Mouse (Mus musculus) ES-CJ7 (cell line): ENCODE measurements around the gene Tfr2.
"Not testable (repeated sequence)": the region's sequence is repeated elsewhere in the genome, so short reads cannot be mapped to it uniquely, and the experiment has no call there.

Experiments used
- DNase-seq: peaks from one replicate; pipeline ENCODE4 v3.0.0; 2011; ENCODE audit warnings: low read depth, low spot score

Tfr2 gene

DNA sequence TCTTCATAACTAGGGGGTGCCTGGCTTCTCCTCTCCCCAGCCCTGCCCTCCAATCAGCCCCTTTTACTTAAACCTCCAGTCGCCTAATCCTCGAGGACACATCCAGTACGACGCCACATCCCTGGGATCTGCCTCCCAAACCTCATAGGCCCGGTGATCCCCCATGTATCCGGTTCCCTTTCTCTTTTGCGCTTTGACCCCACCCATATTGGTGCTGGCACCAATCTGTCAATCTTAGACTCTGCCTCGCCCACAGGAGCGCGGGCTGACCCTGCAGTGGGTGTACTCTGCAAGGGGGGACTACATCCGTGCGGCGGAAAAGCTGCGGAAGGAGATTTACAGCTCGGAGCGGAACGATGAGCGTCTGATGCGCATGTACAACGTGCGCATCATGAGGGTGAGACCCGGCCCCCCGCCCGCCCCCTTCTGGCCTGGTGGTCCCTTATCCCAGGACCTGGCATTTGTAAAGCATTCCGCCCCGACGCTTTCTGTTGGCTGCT is 14.1 kb downstream of the Tfr2 start:
- peak; percentile 59 for DNase-seq

DNA sequence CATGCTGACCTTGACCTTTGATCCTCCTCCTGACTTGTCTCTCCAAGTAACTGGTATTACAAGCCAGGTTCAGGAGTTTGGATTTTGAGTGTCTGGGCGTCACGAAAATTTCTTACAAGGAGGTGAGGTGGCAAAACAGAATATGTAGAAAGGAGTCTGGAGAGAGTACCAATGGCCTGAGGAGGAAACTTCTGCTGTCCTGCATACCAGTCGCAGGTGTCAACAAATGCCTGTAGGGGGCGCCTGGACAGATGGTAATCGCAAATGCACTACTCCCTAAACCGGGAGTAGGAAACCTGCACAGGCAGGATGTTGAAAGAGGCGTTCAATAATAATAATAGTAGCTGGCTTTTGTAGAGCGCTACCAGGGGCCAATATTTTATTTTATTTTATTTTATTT is 15.3 kb downstream of the Tfr2 start:
- DNase-seq = peak; percentile 85

GRCm38 (mm10) chr5:137590507-137590906 is 20.9 kb downstream of the Tfr2 start:
- DNase-seq = peak; percentile 62

DNA sequence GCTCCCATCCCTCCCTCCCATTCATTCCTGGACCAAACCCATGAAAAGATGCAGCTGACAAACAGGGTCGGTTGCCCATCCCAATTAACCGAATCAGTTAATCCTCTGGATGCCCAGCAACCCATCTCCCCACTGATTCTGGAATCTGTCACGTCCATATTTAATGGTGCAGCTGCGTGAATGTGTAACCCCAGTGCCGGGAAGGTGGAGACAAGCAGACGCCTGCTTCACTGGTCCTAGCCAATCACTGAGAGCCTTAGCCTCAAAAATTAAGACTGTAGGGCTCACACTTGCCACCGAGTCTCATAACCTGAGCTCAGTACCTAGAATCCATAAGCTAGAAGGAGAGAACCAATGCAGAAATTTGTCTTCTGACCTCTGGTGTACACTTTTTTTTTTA is 26.3 kb downstream of the Tfr2 start:
- DNase-seq = no peak

GRCm38 (mm10) chr5:137596601-137597261 is 27.1 kb downstream of the Tfr2 start:
- DNase-seq = peak; percentile 67

- peak; percentile 51 for DNase-seq
Observed at GRCm38 (mm10) chr5:137597625-137598024, 28.0 kb downstream of the Tfr2 start.

DNA sequence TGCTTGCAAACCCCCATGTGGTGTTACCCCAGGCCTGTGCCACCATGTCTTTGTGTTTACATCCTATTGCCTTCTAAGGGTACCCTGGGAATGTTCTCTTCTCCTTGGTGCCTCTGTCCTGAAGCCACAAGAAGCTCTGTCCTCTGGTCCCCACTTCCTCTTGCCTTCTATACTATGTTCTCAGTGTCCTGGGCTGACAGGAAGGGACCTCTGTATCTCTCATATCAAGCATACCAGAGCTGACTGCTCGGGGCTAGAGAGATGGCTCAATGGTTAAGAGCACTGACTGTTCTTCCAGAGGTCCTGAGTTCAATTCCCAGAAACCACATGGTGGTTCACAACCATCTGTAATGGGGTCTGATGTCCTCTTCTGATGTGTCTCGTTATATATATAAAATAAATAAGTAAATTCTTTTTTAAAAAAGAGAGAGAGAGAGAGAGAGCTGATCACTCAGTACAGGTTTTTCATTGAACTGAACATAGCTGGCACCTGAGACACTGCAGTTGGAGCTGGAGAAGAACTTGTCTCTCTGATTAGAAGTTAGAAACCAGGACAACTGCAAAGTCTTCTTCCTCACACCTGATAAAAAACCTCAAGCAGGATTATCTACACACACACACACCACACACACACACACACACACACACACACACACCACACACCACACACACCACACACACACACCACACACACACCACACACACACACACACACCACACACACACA is 28.6 kb downstream of the Tfr2 start:
- no peak for DNase-seq

DNA sequence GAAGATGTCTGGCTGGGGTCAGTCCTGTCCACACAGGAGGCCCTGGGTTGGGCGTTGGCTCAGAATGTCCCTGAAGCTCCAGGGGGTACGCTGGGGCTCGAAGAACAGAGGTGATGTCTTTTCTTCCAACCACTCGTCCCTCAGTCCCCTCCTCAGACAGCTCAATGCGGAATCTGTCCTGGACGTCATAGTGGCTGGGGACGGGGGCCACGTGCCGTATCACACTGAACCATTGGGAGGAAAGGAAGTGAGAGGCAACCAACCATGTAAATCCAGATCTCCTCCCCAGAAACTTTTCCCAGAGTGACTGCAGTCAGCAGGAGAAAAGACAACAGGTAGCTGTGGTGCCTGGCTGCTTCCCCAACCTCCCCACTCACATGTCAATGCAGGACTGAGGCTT is 30.0 kb downstream of the Tfr2 start:
- no peak for DNase-seq

- no peak for DNase-seq
Observed at GRCm38 (mm10) chr5:137600281-137600618, 30.6 kb downstream of the Tfr2 start.

DNA sequence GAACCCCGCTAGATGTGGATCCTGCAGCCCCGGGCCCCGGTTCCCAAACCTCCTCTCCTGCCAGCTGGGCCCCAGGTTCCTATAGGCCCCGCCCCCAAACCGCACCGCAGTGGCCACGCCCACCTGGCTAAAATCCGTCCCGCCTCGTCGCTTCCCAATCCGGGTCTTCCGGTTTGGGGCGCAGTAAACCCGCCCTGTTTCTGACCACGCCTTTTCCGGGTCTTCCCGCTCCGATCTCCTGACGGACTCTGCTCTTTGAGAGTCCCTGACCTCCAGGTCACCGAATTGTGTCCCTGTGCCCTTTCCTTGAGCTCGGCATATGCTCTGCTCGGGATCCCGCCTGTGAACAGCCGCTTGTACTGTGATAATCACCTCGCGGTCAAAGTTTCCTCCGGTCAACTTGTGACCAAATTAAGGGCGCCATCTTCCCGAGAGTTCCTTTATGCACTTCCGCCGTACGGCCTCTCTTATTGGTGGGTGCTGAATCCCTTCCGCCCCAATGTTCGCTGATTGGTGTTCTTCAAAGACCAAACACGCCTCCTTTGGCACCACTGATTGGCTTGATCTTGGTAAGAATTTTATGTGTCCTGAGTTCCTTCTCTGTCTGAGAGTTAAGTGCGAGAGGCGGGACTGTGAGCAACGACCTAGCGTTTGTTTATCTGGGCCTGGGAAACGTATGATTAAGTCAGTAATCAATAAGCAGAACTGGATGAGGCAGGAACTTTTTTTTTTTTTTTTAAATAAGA is 31.2 kb downstream of the Tfr2 start, which contains the start of gene Mospd3:
Mospd3 (minus strand) TSS at position 440 of the 746 bp plus-strand sequence.
- peak; percentile 99 for DNase-seq

DNA sequence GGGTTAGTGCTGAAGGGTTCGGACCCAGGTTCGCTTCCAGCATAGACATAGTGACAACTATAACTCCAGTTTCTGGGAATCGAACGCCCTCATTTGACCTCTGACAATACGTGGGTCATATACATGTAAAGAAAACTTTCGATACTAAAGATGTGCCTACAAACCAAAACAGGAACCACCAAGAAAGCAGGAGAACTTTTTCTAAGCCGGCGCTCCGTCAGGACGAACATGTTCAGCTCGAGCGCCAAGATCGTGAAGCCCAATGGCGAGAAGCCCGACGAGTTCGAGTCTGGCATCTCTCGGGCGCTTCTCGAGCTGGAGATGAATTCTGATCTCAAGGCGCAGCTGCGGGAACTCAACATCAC is 31.7 kb downstream of the Tfr2 start:
- peak; percentile 74 for DNase-seq

DNA sequence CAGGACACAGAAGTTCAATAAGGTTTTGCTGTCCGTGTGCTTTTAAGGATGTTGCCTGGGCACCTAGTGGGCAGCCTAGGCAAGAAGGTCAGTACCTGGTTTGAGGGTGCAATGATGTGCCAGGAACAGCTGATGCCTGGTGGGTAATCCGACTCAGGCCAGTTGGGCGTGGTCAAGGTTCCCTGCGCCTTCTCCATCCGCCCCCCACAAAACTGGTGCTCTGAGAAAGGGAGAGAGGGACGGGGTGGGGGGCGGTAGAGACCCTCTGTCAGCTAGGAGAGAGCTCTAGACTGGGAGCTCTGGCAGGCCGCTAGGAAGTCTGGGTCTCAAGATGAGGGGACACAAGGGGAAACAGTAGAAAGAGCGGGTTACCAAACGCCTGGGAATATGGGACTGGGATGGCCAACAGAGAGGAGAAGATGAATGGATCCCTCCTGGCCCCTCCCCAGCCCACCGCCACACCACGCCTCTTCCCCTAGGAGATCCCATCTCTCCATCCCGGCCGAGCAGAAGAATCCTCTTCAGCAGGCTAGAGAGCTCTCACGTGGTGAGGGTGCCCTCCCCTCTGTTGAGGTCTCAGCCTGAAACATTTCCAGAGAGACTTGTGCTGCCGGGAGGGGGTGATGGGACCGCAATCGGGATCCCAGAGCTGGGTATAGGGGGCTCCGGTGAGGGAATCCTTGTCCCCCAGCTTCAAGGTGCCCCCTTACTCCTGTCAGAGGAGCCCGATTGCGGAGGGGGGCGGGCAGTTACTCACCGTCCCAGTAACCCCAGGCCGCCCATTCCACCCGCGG is 38.4 kb downstream of the Tfr2 start:
- DNase-seq = peak; percentile 86

- peak; percentile 53 for DNase-seq
Observed at GRCm38 (mm10) chr5:137608654-137609190, 39.1 kb downstream of the Tfr2 start.

GRCm38 (mm10) chr5:137609292-137609691 is 39.7 kb downstream of the Tfr2 start:
- no peak for DNase-seq

DNA sequence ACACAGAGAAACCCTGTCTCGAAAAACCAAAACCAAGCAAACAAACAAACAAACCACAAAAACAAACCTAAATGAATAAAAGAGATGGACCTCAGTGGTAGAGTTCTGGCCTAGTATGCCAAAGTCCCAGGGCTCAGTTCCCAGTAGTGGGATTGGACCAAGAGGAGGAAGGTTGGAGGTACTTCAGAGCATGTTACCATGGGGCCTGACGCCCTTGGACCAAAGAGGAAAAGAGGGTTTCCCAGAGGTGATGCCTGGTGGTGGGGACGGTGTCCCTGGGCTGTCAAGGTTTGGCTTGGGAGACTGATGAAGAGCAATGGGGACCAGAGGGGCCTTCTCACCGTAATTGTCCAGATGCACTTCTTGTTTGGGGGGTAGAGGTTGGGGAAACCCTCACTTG is 40.4 kb downstream of the Tfr2 start:
- DNase-seq = no peak

GRCm38 (mm10) chr5:137610548-137611244 is 41.1 kb downstream of the Tfr2 start:
- DNase-seq = peak; percentile 89

DNA sequence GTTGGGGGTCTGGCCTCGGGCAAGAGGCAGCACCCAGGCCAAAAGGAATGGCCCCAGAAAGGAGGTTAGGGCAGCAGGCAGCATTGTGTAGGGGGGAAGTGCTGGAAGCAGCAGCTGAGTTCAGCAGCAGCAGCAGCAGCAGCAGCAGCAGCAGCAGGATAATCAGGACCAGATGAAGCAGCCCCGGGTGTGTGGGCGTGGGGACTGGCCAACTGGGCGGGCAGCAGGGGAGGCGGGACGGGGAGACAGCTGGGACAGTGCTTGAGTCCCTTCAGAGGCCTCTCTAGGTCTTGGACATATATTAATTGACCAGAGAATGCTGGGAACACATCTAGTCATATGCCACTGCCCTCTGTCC is 41.6 kb downstream of the Tfr2 start:
- DNase-seq = no peak

DNA sequence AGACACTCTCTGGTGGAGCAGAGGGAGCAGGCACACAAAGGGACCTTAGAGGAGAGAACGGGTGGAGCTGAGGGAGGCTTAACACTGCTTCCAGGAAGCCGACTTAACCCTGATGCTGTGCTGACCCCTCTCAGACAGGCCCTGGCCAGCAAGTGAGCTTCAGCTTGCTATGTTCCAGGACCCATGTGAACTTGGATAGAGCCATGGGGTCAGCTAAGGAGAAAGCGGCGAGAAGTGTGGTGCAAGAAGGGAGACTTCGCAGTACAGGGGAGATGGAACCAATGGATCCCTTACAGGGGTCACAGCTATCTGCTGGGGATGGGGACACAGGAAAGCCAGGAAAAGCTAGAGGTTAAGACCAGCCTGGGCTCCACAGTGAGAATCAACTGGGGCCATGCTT is 43.4 kb downstream of the Tfr2 start:
- no peak for DNase-seq

- peak; percentile 69 for DNase-seq
Observed at GRCm38 (mm10) chr5:137613550-137613949, 43.9 kb downstream of the Tfr2 start, which contains the start of gene Pcolce. Pcolce (minus strand) TSS chr5:137613784.

DNA sequence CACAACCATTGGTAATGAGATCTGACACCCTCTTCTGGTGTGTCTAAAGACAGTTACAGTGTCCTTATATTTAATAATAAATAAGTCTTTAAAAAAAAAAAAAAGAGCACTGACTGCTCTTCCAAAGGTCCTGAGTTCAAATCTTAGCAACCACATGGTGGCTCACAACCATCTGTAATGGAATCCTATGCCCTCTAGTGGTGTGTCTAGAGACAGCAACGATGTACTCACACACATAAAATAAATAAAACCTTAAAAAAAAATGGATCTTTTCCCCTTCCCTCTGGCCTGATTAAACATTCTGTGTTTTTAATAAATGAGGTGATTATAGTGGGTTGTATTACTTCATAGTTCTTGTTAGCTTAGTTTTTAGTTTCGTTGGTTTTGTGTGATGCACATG is 45.3 kb downstream of the Tfr2 start:
- DNase-seq = not testable (repeated sequence)

- DNase-seq = no peak
Observed at GRCm38 (mm10) chr5:137615347-137615746, 45.7 kb downstream of the Tfr2 start.
